Mouse (Mus musculus) neural tube, embryonic 15.5 days (tissue): ENCODE data around the gene Ccdc184. TPM values are rescaled to one million over a fixed set of nuclear protein-coding genes. Genes with fewer than 3 reads are reported as not detected.

Experiments
- ATAC-seq: fragments of 200-750 bp; cut with Nextera tagmentation; 2 replicates; pipeline ENCODE4 v1.8.0; 2017; ENCODE audit warnings: mild to moderate bottlenecking, moderate TSS enrichment, moderate library complexity; ENCODE audit not compliant: low FRiP score
- H3K27ac ChIP-seq: fragments of 300-500 bp; sonication (generic); replicated peaks from 2 replicates; pipeline ENCODE4 v1.5.1; 2015; ENCODE audit warnings: mild to moderate bottlenecking, inconsistent platforms
- H3K27me3 ChIP-seq: fragments of 300-500 bp; sonication (generic); replicated peaks from 2 replicates; pipeline ENCODE4 v1.6.1; 2015; ENCODE audit warnings: inconsistent platforms
- H3K36me3 ChIP-seq: fragments of 300-500 bp; sonication (generic); 2 replicates; pipeline ENCODE4 v1.6.1; 2015; ENCODE audit warnings: inconsistent platforms
- H3K4me1 ChIP-seq: fragments of 300-500 bp; sonication (generic); 2 replicates; pipeline ENCODE4 v1.6.1; 2015; ENCODE audit warnings: inconsistent platforms
- H3K4me2 ChIP-seq: fragments of 300-500 bp; sonication (generic); 2 replicates; pipeline ENCODE4 v1.6.1; 2015; ENCODE audit warnings: inconsistent platforms, mild to moderate bottlenecking, moderate library complexity
- H3K4me3 ChIP-seq: fragments of 300-500 bp; sonication (generic); replicated peaks from 2 replicates; pipeline ENCODE4 v1.5.1; 2015; ENCODE audit warnings: mild to moderate bottlenecking, inconsistent platforms
- H3K9ac ChIP-seq: fragments of 300-500 bp; sonication (generic); replicated peaks from 2 replicates; pipeline ENCODE4 v1.6.1; 2015; ENCODE audit warnings: mild to moderate bottlenecking, inconsistent platforms
- H3K9me3 ChIP-seq: fragments of 300-500 bp; sonication (generic); replicated peaks from 2 replicates; pipeline ENCODE4 v1.6.1; 2016; ENCODE audit warnings: inconsistent platforms
- WGBS: fragments of 180-500 bp; shearing (Covaris S2); methylation state at CpG from one replicate; pipeline ENCODE4 v1.1.7; 2015; ENCODE audit warnings: mixed read lengths; 5-methylcytosine and 5-hydroxymethylcytosine counted together
- polyA plus RNA-seq: library from polyadenylated mRNA; unstranded; fragments of >200 nt; fragmentation: Nextera tagmentation; extraction: Ambion mirVana; gene quantifications from 2 replicates; pipeline ENCODE4 v1.2.1, GENCODE M21; 2015

The Ccdc184 gene
- polyA plus RNA-seq, 1 experiment from 2014 or later, result 116 TPM

DNA sequence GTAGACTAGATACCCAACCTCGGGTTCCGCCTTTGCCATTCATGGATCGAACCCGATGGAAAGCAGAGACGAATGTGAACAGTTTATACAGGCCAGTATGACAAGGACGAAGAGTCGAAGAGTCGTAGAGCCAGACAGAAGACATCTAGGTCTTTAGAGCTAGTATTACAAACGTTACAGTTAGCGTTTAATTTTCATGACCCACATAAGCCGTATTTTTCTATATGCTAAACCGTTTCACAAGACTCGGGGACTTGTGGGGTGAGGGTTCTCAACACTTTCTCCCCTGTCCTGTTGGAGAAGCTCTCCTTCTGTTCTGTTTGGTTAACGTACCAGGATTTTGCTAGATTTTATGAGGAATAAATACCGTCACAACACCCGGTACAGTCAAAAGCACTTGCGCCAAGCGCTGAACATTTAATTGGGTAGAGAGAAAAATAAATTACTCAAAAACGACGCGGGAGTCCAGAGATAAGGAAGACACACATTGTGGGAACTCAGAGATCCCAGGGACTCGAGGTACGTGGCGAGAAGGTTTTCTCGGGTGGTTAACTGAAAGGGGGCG lies 13.7 kb downstream of the Ccdc184 start:
- Histone ChIP-seq H3K9me3 (no peaks in the 10 kb centered on the region), H3K4me3 (peak overlapping the region; percentile 65), H3K36me3 (no peaks in the 10 kb centered on the region), H3K27me3 (peaks cover 7% of the 10 kb centered on the region; the same call in 1 of the 2 replicates), H3K27ac (peak overlapping the region; percentile 90), H3K4me1 (peaks cover 13% of the 10 kb centered on the region), H3K4me2 (peak overlapping the region; percentile 76), H3K9ac (peak overlapping the region; percentile 58)
- ATAC-seq, result no peak
- 5% methylated on average over 26 of the region's 26 CpGs for WGBS

GRCm38 (mm10) chr15:98181132-98181711 lies 14.3 kb downstream of the Ccdc184 start:
- Histone ChIP-seq H3K4me1 (peaks cover 13% of the 10 kb centered on the region), H3K4me3 (peak overlapping the region; percentile 65), H3K36me3 (no peaks in the 10 kb centered on the region), H3K27ac (peak overlapping the region; percentile 90), H3K9ac (peak overlapping the region; percentile 58), H3K4me2 (peak overlapping the region; percentile 76), H3K27me3 (peaks cover 7% of the 10 kb centered on the region; the same call in 1 of the 2 replicates), H3K9me3 (no peaks in the 10 kb centered on the region)
- peak; percentile 98 for ATAC-seq
- under 1% methylated on average over 30 of the region's 30 CpGs for WGBS

- Histone ChIP-seq H3K4me2 (peak overlapping the region; percentile 76; the same call in 1 of the 2 replicates), H3K27me3 (peaks cover 7% of the 10 kb centered on the region; the same call in 1 of the 2 replicates), H3K9me3 (no peaks in the 10 kb centered on the region), H3K4me3 (no peak overlapping the region), H3K36me3 (no peaks in the 10 kb centered on the region), H3K9ac (no peak overlapping the region), H3K27ac (no peak overlapping the region), H3K4me1 (peaks cover 13% of the 10 kb centered on the region)
- 0 out of 2 replicates have a peak, but pooled peaks have one; percentile 19 for ATAC-seq
- WGBS, result 71% methylated on average over 12 of the region's 12 CpGs
These were observed 15.1 kb downstream of the Ccdc184 start for GRCm38 (mm10) chr15:98181856-98182570.

DNA sequence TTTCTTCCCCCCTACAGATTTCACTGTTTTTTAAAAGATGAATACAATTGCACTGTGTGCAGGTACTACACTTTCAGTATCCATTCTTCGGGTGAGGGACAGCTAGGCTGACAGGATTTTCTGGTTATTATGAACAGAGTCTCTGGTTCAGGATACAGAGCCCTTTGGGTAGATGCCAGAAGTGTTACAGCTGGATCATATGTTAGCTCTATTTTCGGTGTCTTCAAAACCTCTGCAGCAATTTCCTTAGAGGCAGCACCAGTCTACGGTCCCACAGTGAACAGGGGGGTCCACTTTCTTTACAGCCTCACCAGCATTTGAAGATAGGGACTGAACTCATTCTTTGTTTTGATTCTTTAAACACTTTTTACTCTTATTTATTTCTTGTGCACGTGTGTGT lies 17.5 kb downstream of the Ccdc184 start:
- H3K9me3 ChIP-seq, result no peaks in the 10 kb centered on the region
- H3K4me2 ChIP-seq, result no peak overlapping the region
- H3K27me3 ChIP-seq, result no peaks in the 10 kb centered on the region; the same call in 1 of the 2 replicates
- no peak overlapping the region for H3K27ac ChIP-seq
- H3K4me3 ChIP-seq, result no peak overlapping the region
- H3K36me3 ChIP-seq, result no peaks in the 10 kb centered on the region
- no peak overlapping the region for H3K9ac ChIP-seq
- 84% methylated on average over 4 of the region's 4 CpGs for WGBS
- peaks cover 13% of the 10 kb centered on the region for H3K4me1 ChIP-seq
- ATAC-seq, result no peak

DNA sequence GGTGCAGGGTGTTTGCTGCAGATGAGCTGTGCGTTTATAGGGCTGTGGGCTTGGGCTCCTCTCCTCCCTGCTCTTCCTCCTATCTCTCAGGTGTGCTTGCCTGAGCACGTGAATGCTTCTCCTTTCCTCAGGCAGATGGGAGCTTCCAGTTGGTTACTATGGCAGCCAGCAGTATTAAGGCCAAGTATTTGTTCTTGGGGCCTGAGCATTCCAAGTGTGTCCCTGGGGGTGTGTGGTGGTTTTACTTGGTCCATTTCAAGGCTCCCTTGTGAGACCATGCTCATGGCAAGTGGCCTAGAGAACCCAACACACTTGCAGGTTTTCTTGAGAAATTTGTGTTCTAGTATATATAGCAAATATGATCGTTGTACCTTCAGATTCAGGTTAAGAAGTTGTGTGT lies 28.5 kb downstream of the Ccdc184 start, which contains the start of gene Olfr288:
Gene Olfr288 (minus strand): TSS at position 101 of the 400 bp plus-strand sequence.
- Histone ChIP-seq H3K4me3 (no peak within 1 kb of the TSS), H3K9ac (no peak within 1 kb of the TSS), H3K36me3 (no peaks in the 10 kb centered on the region), H3K27ac (no peak within 1 kb of the TSS), H3K27me3 (no peaks in the 10 kb centered on the region; the same call in 1 of the 2 replicates), H3K4me2 (no peak within 1 kb of the TSS), H3K9me3 (no peaks in the 10 kb centered on the region), H3K4me1 (no peaks in the 10 kb centered on the region)
- ATAC-seq, result no peak
- 73% methylated on average over 3 of the region's 3 CpGs for WGBS

GRCm38 (mm10) chr15:98209676-98210075 lies 42.7 kb downstream of the Ccdc184 start:
- H3K4me1 ChIP-seq, result no peaks in the 10 kb centered on the region
- H3K9me3 ChIP-seq, result no peaks in the 10 kb centered on the region
- no peaks in the 10 kb centered on the region for H3K36me3 ChIP-seq
- no peak for ATAC-seq
- no peak overlapping the region for H3K4me2 ChIP-seq
- H3K27ac ChIP-seq, result no peak overlapping the region
- H3K27me3 ChIP-seq, result no peaks in the 10 kb centered on the region
- H3K4me3 ChIP-seq, result no peak overlapping the region
- no peak overlapping the region for H3K9ac ChIP-seq
- 84% methylated on average over 7 of the region's 7 CpGs for WGBS

GRCm38 (mm10) chr15:98213336-98213870 lies 46.4 kb downstream of the Ccdc184 start:
- no peak overlapping the region for H3K27ac ChIP-seq
- no peaks in the 10 kb centered on the region for H3K27me3 ChIP-seq
- WGBS, result 81% methylated on average over 5 of the region's 5 CpGs
- no peaks in the 10 kb centered on the region for H3K9me3 ChIP-seq
- no peak for ATAC-seq
- H3K4me2 ChIP-seq, result no peak overlapping the region
- no peak overlapping the region for H3K9ac ChIP-seq
- H3K4me1 ChIP-seq, result no peaks in the 10 kb centered on the region
- no peak overlapping the region for H3K4me3 ChIP-seq
- H3K36me3 ChIP-seq, result no peaks in the 10 kb centered on the region

- Histone ChIP-seq H3K4me2 (no peak overlapping the region), H3K4me3 (no peak overlapping the region), H3K36me3 (no peaks in the 10 kb centered on the region), H3K4me1 (no peaks in the 10 kb centered on the region), H3K9ac (no peak overlapping the region), H3K27me3 (no peaks in the 10 kb centered on the region), H3K27ac (no peak overlapping the region), H3K9me3 (no peaks in the 10 kb centered on the region)
- no peak for ATAC-seq
- WGBS, result 79% methylated on average over 5 of the region's 5 CpGs
These were observed 47.2 kb downstream of the Ccdc184 start for GRCm38 (mm10) chr15:98214130-98214529.

Other genes starting within 250 kb of the Ccdc184 start
- gene Tmem106c, start 203.0 kb upstream of the Ccdc184 start, polyA plus RNA-seq, result 48.0 and 48.6 TPM in 2 replicates
- 33.8 and 62.9 TPM in 2 replicates for gene Col2a1, start 162.5 kb upstream of the Ccdc184 start, polyA plus RNA-seq
- 85.6 and 94.3 TPM in 2 replicates for gene Pfkm, start 74.6 kb upstream of the Ccdc184 start, polyA plus RNA-seq
- 16.8 and 22.5 TPM in 2 replicates for gene Senp1, start 73.4 kb upstream of the Ccdc184 start, polyA plus RNA-seq
- 61.9 and 62.5 TPM in 2 replicates for gene Asb8, start 1.5 kb upstream of the Ccdc184 start, polyA plus RNA-seq
- not detected in 2 replicates for gene Olfr288, start 28.4 kb downstream of the Ccdc184 start, polyA plus RNA-seq
- 0.13 TPM in 1 of 2 replicates, not detected in the other for gene Gm44579, start 53.8 kb downstream of the Ccdc184 start, polyA plus RNA-seq
- gene Olfr287, start 53.9 kb downstream of the Ccdc184 start, polyA plus RNA-seq, result 0.35 and 0.46 TPM in 2 replicates
- gene Olfr286, start 67.3 kb downstream of the Ccdc184 start, polyA plus RNA-seq, result 0.06 TPM in 1 of 2 replicates, not detected in the other
- not detected in 2 replicates for gene H1fnt, start 90.1 kb downstream of the Ccdc184 start, polyA plus RNA-seq
- gene Zfp641, start 129.0 kb downstream of the Ccdc184 start, polyA plus RNA-seq, result 10.3 and 11.6 TPM in 2 replicates
- not detected in 2 replicates for gene Olfr285, start 150.2 kb downstream of the Ccdc184 start, polyA plus RNA-seq
- not detected in 2 replicates for gene Olfr284, start 173.8 kb downstream of the Ccdc184 start, polyA plus RNA-seq
- not detected in 2 replicates for gene Olfr283, start 213.8 kb downstream of the Ccdc184 start, polyA plus RNA-seq